In the genomic region with DNA sequence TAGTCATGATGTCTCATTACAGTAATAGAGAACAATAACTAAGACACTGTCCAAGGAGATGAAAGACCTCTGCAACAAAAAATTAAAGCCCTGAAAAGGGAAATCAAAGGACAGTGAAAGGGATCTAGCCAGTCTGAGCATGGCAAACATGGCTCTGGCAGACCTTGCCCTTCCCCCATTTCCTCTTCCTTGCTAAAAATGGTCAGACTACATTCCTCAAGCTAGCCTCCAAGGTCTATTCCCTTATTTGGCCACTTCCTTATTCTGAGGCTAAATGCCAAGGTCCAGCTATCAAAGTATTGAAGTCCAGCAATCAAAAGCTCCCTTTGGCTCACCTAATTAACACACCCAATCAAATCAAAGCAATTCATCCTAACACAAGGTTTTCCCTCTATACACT, we compare ENCODE assay signal across 19 mouse cellular contexts. TPM values are rescaled to one million over a fixed set of nuclear protein-coding genes. Genes with fewer than 3 reads are reported as not detected.
A peak's percentile ranks its signal among the peaks of the same experiment; 100 is the strongest.
DNase-seq lines count a peak whose midpoint lies in the region; ATAC-seq and TF ChIP-seq lines count a peak whose summit lies in the region.
"Had no signal": no experiment of that assay in that cellular context is flagged by ENCODE, and none has a peak within 500 bp of the region (broad histone marks: within the 10 kb centered on the region; RNA-seq: fewer than 3 reads in every experiment).

No protein-coding gene starts in this region.

- no peak overlapping the region for H3K4me2 ChIP-seq in kidney, embryonic 15.5 days
- H3K4me2 ChIP-seq in embryonic facial prominence, embryonic 14.5 days (ENCODE audit: low read depth, low read length), result no peak overlapping the region
- H3K4me2 ChIP-seq in forebrain, embryonic 11.5 days (ENCODE audit: low read depth, low read length, severe bottlenecking), result no peak overlapping the region
- H3K4me2 ChIP-seq: forebrain, embryonic 15.5 days; liver, embryonic 12.5 days had no signal

- no peak for ATAC-seq in kidney, embryonic 15.5 days (replicated peaks; ENCODE audit: low FRiP score)
- ATAC-seq in embryonic facial prominence, embryonic 14.5 days (ENCODE audit: low read depth), result no peak
- ATAC-seq in forebrain, embryonic 11.5 days (replicated peaks; ENCODE audit: low FRiP score), result no peak
- ATAC-seq: forebrain, embryonic 15.5 days; inflammation-experienced regulatory T-cells, adult 6 months; liver, embryonic 12.5 days; midbrain, embryonic 16.5 days had no signal

- no peak overlapping the region for H3K9ac ChIP-seq in kidney, embryonic 15.5 days
- no peak overlapping the region for H3K9ac ChIP-seq in embryonic facial prominence, embryonic 14.5 days (ENCODE audit: low read depth, low read length)
- no peak overlapping the region for H3K9ac ChIP-seq in forebrain, embryonic 11.5 days (ENCODE audit: low read length)
- H3K9ac ChIP-seq: forebrain, embryonic 15.5 days; liver, embryonic 12.5 days had no signal

- TF ChIP-seq CTCF in kidney, adult 2 months (conservative IDR thresholded peaks at IDR 0.05; ENCODE audit: insufficient read depth, insufficient read length, low read depth, low read length), result no peak

- no peaks in the 10 kb centered on the region for H3K4me1 ChIP-seq in kidney, adult 2 months (ENCODE audit: control insufficient read depth, insufficient read depth, low read length)
- H3K4me1 ChIP-seq in kidney, embryonic 15.5 days, result 0 out of 2 replicates have a peak, but pooled peaks cover 5% of the 10 kb centered on the region
- H3K4me1 ChIP-seq in embryonic facial prominence, embryonic 14.5 days (ENCODE audit: control insufficient read depth, insufficient read depth, low read length), result no peaks in the 10 kb centered on the region
- H3K4me1 ChIP-seq in forebrain, embryonic 11.5 days (replicated peaks; ENCODE audit: control insufficient read depth, insufficient read depth, low read length), result no peaks in the 10 kb centered on the region
- H3K4me1 ChIP-seq: forebrain, embryonic 15.5 days; liver, embryonic 12.5 days had no signal

- H3K36me3 ChIP-seq in kidney, adult 2 months (ENCODE audit: control insufficient read depth, insufficient read depth, low read length), result no peaks in the 10 kb centered on the region
- H3K36me3 ChIP-seq in kidney, embryonic 15.5 days, result no peaks in the 10 kb centered on the region
- H3K36me3 ChIP-seq in embryonic facial prominence, embryonic 14.5 days (ENCODE audit: control insufficient read depth, insufficient read depth, low read length), result no peaks in the 10 kb centered on the region
- H3K36me3 ChIP-seq in forebrain, embryonic 11.5 days (ENCODE audit: control insufficient read depth, insufficient read depth, low read length), result no peaks in the 10 kb centered on the region
- H3K36me3 ChIP-seq: forebrain, embryonic 15.5 days; liver, embryonic 12.5 days had no signal

- no peak for TF ChIP-seq POLR2A in kidney, adult 2 months (IDR thresholded peaks at IDR 0.05; ENCODE audit: low read depth, low read length)

- peak; percentile 13 for DNase-seq in embryo, embryonic 10 days (ENCODE audit: low spot score)
- no peak for DNase-seq in embryo, embryonic 11 days
- DNase-seq in kidney, adult 2 months, result peak; percentile 28
- DNase-seq in 416B (ENCODE audit: low read depth), result peak; percentile 73
- DNase-seq in embryonic facial prominence, embryonic 14.5 days (ENCODE audit: low spot score), result peak; percentile 2
- DNase-seq in retina, postnatal 1 day, result no peak
- no peak for DNase-seq in forebrain, embryonic 11.5 days (ENCODE audit: low spot score)
- DNase-seq: cerebellum, adult 11 months; cerebellum, postnatal 25 days; kidney, postnatal 10 days; layer of hippocampus, postnatal 36 days; left cerebral cortex, postnatal 4 days; right cerebral cortex, postnatal 14 days had no signal

- no peaks in the 10 kb centered on the region for H3K9me3 ChIP-seq in kidney, embryonic 15.5 days (replicated peaks)
- H3K9me3 ChIP-seq in embryonic facial prominence, embryonic 14.5 days (ENCODE audit: control insufficient read depth, low read length), result no peaks in the 10 kb centered on the region
- no peaks in the 10 kb centered on the region for H3K9me3 ChIP-seq in forebrain, embryonic 11.5 days (ENCODE audit: control insufficient read depth, low read length)
- H3K9me3 ChIP-seq: forebrain, embryonic 15.5 days; liver, embryonic 12.5 days had no signal

- H3K27me3 ChIP-seq in kidney, adult 2 months (replicated peaks; ENCODE audit: control insufficient read depth, insufficient read depth, low read length), result no peaks in the 10 kb centered on the region
- no peaks in the 10 kb centered on the region for H3K27me3 ChIP-seq in kidney, embryonic 15.5 days
- H3K27me3 ChIP-seq in embryonic facial prominence, embryonic 14.5 days (replicated peaks; ENCODE audit: control insufficient read depth, insufficient read depth, low read length), result no peaks in the 10 kb centered on the region
- H3K27me3 ChIP-seq in forebrain, embryonic 11.5 days (ENCODE audit: control insufficient read depth, insufficient read depth, low read length), result no peaks in the 10 kb centered on the region
- H3K27me3 ChIP-seq: forebrain, embryonic 15.5 days had no signal

- H3K4me3 ChIP-seq in kidney, adult 2 months (ENCODE audit: insufficient read depth, low read depth, low read length), result no peak overlapping the region
- no peak overlapping the region for H3K4me3 ChIP-seq in kidney, embryonic 15.5 days (replicated peaks)
- H3K4me3 ChIP-seq in embryonic facial prominence, embryonic 14.5 days (ENCODE audit: low read depth, low read length), result no peak overlapping the region
- no peak overlapping the region for H3K4me3 ChIP-seq in forebrain, embryonic 11.5 days (ENCODE audit: low read depth, low read length)
- H3K4me3 ChIP-seq: forebrain, embryonic 15.5 days; liver, embryonic 12.5 days had no signal

- H3K27ac ChIP-seq in kidney, adult 2 months (ENCODE audit: insufficient read depth, low read depth, low read length), result no peak overlapping the region
- no peak overlapping the region for H3K27ac ChIP-seq in kidney, embryonic 15.5 days
- H3K27ac ChIP-seq in embryonic facial prominence, embryonic 14.5 days (replicated peaks; ENCODE audit: low read depth, low read length), result no peak overlapping the region
- no peak overlapping the region for H3K27ac ChIP-seq in forebrain, embryonic 11.5 days (ENCODE audit: low read depth, low read length)
- H3K27ac ChIP-seq: forebrain, embryonic 15.5 days; liver, embryonic 12.5 days; stomach, postnatal 0 days had no signal

RNA-seq across cellular contexts. Expression of a gene that starts 6.3 kb away (rescaled TPM):
- polyA plus RNA-seq in kidney, adult 2 months (2012; rRNA removed), result 44.2 and 51.5 TPM in 2 replicates
- 62.3 and 67.2 TPM in 2 replicates for polyA plus RNA-seq in kidney, embryonic 15.5 days (2015; fragmentation: Nextera tagmentation; extraction: Ambion mirVana)
- 69.6 and 70.3 TPM in 2 replicates for polyA plus RNA-seq in embryonic facial prominence, embryonic 14.5 days (2014; fragmentation: Nextera tagmentation; extraction: Ambion mirVana)
- 46.3 and 49.4 TPM in 2 replicates for polyA plus RNA-seq in forebrain, embryonic 11.5 days (2014; fragmentation: Nextera tagmentation; extraction: Ambion mirVana)

RNA-seq across cellular contexts. Expression of a gene that starts 43.6 kb away (rescaled TPM):
- 12.6 and 15.1 TPM in 2 replicates for polyA plus RNA-seq in kidney, adult 2 months (2012; rRNA removed)
- polyA plus RNA-seq in kidney, embryonic 15.5 days (2015; fragmentation: Nextera tagmentation; extraction: Ambion mirVana), result 16.7 and 17.2 TPM in 2 replicates
- polyA plus RNA-seq in embryonic facial prominence, embryonic 14.5 days (2014; fragmentation: Nextera tagmentation; extraction: Ambion mirVana), result 20.7 and 21.2 TPM in 2 replicates
- 17.9 and 18.9 TPM in 2 replicates for polyA plus RNA-seq in forebrain, embryonic 11.5 days (2014; fragmentation: Nextera tagmentation; extraction: Ambion mirVana)

Comparison
In these comparisons a context has a peak if more than half of its experiments do, and no peak if none do; other contexts are left out.
1. DNase-seq: peak in embryo, embryonic 10 days (single experiment), kidney, adult 2 months (single experiment), 416B (single experiment) and embryonic facial prominence, embryonic 14.5 days (single experiment); none in embryo, embryonic 11 days (single experiment), retina, postnatal 1 day (single experiment) and forebrain, embryonic 11.5 days (single experiment).